Mouse (Mus musculus) C2C12 (cell line): Measurements from ENCODE around the gene Tiam2.

Source experiments
- CEBPB ChIP-seq: IDR thresholded peaks from one replicate; pipeline ENCODE4 v1.6.1; 2011; ENCODE audit warnings: low read depth, mild to moderate bottlenecking, control low read depth, moderate library complexity
- CTCF ChIP-seq: IDR thresholded peaks from one replicate; pipeline ENCODE4 v1.5.1; 2011; ENCODE audit not compliant: control insufficient read depth, insufficient read depth, insufficient read length

GRCm38 (mm10) chr17:3448725-3449124 is 122.4 kb downstream of the Tiam2 start:
- no peak for TF ChIP-seq CEBPB
- no peak for TF ChIP-seq CTCF
